Mouse (Mus musculus): ENCODE measurements around the gene Olfr98.
"Not testable (repeated sequence)": the region's sequence is repeated elsewhere in the genome, so short reads cannot be mapped to it uniquely, and the experiment has no call there.

The Olfr98 gene

DNA sequence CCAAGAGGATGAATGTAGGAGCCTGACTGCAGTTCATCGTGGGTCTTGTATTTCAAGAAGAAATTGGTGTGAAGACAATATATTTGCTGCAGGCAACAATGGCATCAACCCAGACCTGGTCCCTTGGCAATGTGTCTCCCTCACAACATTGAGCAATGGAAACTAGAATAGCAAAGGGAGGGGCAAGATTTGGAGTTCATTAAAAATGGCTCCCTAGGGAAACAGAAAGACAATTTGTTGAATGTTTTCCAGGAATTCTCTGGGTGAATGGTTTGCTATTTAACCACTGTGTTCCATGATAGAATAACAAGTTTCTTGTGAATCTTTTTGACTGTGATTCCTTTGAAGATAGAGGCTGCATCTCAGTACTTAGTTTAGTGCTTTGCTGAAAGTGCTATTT lies at the start of gene Olfr98:
TSS of gene Olfr98 (minus strand) at position 124 of the 400 bp plus-strand sequence.
- no peak for DNase-seq (ENCODE audit: low spot score in 2 of 2)

DNA sequence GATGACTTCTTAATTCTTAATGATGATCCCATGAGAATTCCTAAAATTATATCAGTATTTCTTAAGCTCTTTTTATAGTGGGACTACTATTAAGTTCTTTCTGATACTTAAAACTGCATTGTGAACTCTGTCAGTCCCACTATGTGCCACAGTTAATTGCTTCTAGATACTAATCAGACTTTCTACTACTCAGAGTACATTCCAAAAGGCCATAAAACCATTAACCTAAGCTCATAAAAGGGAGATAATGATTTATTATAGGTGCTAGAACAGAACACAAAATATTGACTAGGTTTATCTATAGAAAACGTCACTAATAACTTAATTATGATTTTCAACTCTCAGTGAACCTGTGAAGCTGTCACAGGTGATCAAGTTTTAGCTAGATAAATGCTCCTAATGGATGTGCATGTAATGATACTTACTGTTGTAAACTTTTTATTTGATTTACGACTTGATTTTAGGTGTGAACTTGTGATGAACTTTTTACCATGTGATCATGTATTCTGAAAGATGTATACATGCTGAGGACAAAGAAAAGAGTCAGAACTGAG lies 46.7 kb upstream of the Olfr98 start:
- DNase-seq (ENCODE audit: low spot score in 2 of 2) = no peak

GRCm38 (mm10) chr17:37308483-37308882 lies 44.9 kb upstream of the Olfr98 start:
- peak in 1 of 2 experiments; percentile 9 for DNase-seq (ENCODE audit: low spot score in 2 of 2)

DNA sequence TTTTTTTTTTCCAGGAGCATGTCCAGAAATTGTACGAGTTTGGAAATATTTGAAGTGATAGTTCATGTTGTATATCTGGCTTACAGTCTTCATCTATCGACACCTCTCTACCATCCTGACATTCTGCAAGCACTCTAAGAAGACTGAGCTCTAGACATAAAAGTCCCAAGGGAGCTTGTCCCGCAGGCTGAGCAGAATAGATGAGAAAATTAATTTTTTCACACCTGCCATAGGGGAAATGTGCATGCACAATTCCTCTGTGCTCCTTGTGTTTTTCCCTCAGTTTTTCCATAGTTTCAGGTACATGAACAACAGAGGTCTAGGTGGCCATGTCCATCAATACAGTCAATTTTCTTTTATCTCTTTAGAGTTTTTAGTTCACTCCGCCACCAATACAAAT lies 40.7 kb upstream of the Olfr98 start, which contains the start of gene Olfr101:
TSS of gene Olfr101 (minus strand) at position 101 of the 400 bp plus-strand sequence.
- DNase-seq (ENCODE audit: low spot score in 2 of 2) = no peak

- no peak for DNase-seq (ENCODE audit: low spot score in 2 of 2)
Measured at GRCm38 (mm10) chr17:37283360-37283759, 19.8 kb upstream of the Olfr98 start, which contains the start of gene Olfr99. Gene Olfr99, minus strand, starts transcription at chr17:37283460.

DNA sequence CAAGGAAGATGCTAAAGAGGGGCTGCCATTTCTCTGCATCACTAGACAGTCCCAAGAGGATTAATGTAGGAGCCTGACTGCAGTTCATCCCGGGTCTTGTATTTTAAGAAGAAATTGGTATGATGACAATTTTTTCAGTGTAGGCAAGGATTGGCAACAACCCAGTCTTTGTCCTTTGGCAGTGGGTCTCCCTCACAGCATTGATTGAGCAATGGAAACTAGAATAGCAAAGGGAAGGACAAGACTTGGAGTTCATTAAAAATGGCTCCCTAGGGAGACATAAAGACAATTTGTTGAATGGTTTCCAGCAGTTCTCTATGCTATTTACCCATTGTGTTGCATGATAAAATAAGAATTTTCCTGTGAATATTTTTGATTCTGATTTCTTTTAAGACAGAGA lies 16.8 kb upstream of the Olfr98 start:
- DNase-seq (ENCODE audit: low spot score in 2 of 2) = no peak

GRCm38 (mm10) chr17:37276573-37276972 lies 13.0 kb upstream of the Olfr98 start:
- DNase-seq (ENCODE audit: low spot score in 2 of 2) = no peak

- DNase-seq (ENCODE audit: low spot score in 2 of 2) = no peak
Measured at GRCm38 (mm10) chr17:37275626-37276248, 12.2 kb upstream of the Olfr98 start.

DNA sequence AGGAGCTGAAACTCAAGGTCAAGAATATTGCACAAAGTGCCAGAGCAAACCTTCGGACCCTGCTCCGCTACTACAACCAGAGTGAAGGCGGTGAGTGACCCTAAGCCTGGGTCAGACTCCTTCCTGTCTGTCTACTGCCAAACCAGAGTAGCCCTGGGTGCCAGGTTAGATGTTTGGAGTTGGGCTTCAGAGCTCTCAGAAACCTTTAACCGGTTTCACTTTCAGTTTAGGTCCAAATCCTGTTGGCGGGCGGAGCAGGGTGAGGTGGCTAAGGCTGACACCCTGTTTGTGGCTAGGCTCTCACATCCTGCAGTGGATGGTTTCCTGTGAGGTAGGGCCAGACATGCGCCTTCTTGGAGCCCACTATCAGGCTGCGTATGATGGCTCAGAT lies 7.1 kb upstream of the Olfr98 start:
- peak in 1 of 2 experiments; percentile 15 for DNase-seq (ENCODE audit: low spot score in 2 of 2)

DNA sequence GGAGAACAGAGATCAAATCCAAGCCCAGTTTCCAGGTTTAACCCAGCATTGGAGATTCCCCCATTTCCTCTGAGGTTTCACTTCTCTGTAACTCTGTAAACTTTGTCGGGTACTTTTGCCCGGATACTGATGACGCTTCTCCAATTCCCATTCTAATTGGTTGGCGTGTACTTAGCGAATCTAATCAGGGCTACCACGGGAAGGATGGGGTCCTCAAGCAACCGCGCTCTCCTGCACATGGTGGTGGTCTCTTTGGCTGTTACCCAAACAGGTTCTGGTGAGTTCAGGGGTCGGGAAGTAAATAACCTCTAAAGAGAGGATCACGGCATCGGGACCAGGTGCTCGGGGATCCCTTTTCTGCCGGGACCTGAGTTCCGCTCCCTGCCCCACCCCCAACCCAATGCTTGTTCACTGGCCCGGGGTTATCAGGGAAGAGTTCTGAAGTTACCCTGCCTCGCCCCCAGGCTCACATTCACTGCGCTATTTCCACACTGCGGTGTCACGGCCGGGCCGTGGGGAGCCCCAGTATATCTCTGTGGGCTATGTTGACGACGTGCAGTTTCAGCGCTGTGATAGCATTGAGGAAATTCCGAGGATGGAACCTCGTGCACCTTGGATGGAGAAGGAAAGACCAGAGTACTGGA lies 6.6 kb upstream of the Olfr98 start, which contains the start of gene H2-M3:
TSS of gene H2-M3 (plus strand) at position 163 of the 644 bp plus-strand sequence.
- DNase-seq (ENCODE audit: low spot score in 2 of 2) = peak; percentile 72 to 97

GRCm38 (mm10) chr17:37250544-37250943 lies 13.0 kb downstream of the Olfr98 start:
- DNase-seq (ENCODE audit: low spot score in 2 of 2) = peak in 1 of 2 experiments; percentile 15

DNA sequence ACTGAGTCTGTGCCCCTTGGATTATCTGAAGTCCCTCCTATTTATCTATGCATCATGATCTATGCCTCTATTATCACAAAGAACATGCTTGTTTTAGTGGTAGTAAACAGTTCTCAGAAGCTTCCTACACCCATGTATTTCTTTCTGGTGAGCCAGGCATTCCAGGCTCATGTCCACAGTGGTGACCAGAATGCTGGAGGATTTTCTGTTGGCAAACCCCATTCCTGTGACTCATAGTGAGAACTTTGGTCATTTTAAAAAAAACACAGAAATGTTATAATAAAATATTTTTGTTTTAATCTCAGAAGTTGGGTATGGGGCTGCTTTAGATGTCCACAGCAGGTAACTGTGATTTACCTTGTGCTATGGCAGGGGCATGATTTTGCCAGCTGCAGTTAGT lies 14.1 kb downstream of the Olfr98 start:
- no peak for DNase-seq (ENCODE audit: low spot score in 2 of 2)

DNA sequence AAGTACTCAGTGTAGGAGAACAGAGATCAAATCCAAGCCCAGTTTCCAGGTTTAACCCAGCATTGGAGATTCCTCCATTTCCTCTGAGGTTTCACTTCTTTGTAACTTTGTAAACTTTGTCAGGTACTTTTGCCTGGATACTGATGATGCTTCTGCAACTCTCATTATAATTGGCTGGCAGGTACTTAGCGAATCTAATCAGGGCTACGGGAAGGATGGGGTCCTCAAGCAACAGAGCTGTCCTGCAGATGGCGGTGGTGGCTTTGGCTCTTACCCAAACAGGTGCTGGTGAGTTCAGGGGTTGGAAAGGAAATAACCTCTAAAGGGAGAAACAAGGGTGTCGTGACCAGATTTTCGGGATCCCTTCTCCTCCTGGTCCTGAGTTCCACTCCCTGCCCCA lies 16.8 kb downstream of the Olfr98 start:
- DNase-seq (ENCODE audit: low spot score in 2 of 2) = peak in 1 of 2 experiments; percentile 60

DNA sequence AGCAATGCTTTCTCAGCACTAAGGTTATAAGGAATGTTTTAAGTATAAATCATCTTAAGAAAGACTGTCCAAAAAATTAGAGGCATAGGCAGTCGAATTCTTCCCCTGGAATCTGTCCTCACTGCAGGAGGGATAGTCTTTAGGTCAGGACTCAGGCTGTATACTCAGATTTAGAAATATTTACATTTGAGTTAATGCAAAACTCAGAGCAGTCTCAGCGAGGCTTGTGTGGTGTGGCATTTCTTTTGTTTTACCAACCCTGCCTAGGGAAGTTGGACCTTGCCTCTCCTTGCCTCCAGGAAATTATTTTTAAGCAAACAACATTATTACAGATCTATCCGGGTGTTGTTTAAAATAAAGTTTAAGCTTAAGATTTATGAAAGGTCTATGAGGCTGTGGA lies 21.4 kb downstream of the Olfr98 start:
- no peak for DNase-seq (ENCODE audit: low spot score in 2 of 2)

- DNase-seq (ENCODE audit: low spot score in 2 of 2) = not testable (repeated sequence)
Measured at GRCm38 (mm10) chr17:37237230-37237629, 26.3 kb downstream of the Olfr98 start, which contains the start of gene Olfr97. Gene Olfr97, minus strand, starts transcription at chr17:37237330.

DNA sequence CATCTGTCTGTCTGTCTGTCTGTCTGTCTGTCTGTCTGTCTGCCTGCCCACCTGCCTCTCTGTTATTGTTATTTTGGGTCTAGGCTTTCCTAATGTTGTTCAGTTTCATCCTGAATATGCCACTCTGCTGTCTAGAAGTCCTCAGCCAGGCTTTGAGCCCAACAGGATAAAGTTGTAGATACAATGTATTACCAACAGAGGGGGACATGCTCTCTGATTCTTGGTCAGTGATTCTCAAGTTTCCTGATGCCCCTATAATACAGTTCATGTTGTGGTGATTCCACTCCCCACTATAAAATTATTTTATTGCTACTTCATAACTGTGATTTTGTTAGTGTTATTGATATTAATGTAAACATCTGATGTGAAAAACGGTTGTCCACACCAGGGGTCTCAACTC lies 41.7 kb downstream of the Olfr98 start:
- DNase-seq (ENCODE audit: low spot score in 2 of 2) = no peak

GRCm38 (mm10) chr17:37219846-37220245 lies 43.7 kb downstream of the Olfr98 start, which contains the start of gene Olfr96:
Gene Olfr96, plus strand, starts transcription at chr17:37220146.
- no peak for DNase-seq (ENCODE audit: low spot score in 2 of 2)

GRCm38 (mm10) chr17:37218486-37218885 lies 45.1 kb downstream of the Olfr98 start:
- DNase-seq (ENCODE audit: low spot score in 2 of 2) = no peak

- DNase-seq (ENCODE audit: low spot score in 2 of 2) = no peak
Measured at GRCm38 (mm10) chr17:37213018-37213417, 50.5 kb downstream of the Olfr98 start, which contains the start of gene Olfr95. Gene Olfr95, minus strand, starts transcription at chr17:37213118.
